Mouse (Mus musculus): ENCODE results near the gene Fam184a. TPM values are rescaled to one million over a fixed set of nuclear protein-coding genes. Genes with fewer than 3 reads are reported as not detected.

Gene Fam184a
- polyA plus RNA-seq (2015; fragmentation: Nextera tagmentation; extraction: Ambion mirVana): 5.7 and 7.2 TPM in 2 replicates

DNA sequence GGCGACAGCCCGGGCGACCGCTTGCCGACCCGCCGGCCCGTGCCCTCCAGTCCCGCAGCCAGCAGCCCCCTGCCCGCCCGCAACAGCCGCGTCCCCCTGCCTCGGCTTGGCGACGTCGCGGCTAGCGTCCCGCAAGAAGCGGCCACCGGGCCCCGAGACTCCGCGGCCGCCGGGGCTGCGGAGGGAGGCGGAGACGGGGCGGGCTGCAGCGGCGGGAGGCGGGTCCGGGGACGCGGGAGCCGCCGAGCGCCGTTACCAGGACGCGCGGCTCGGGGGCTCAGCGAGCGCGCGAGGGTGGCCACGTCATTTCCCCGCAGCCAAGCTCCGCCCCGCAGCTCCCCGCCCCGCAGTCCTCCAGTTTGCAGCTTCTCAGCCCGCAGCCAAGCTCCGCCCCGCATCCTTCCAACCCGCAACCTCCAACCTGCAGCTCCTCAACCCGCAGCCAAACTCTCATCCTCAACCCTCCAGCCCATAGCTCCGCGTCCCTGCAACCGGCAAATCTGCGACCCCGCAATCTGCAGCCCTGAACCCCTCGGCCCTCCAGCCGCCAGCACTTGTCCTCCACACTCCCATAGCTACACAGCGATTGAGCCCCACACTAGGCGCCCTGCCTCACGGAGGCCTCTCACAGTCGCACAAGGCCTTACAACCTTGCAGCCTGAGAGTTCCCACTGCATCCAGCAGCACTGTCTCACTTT is at the start of gene Fam184a:
Fam184a (minus strand) TSS at position 169 of the 698 bp plus-strand sequence.
- 0 out of 2 replicates have a peak within 1 kb of the TSS, but pooled peaks have one; percentile 13 for H3K27ac ChIP-seq
- 4% methylated on average over 70 of the region's 71 CpGs for WGBS
- H3K4me3 ChIP-seq (replicated peaks): peak within 1 kb of the TSS; percentile 83
- H3K4me1 ChIP-seq: peaks cover 23% of the 10 kb centered on the region; the same call in 1 of the 2 replicates
- peak; percentile 84 for ATAC-seq (replicated peaks; ENCODE audit: low FRiP score)
- no peaks in the 10 kb centered on the region; the same call in 1 of the 2 replicates for H3K27me3 ChIP-seq
- no peaks in the 10 kb centered on the region for H3K36me3 ChIP-seq
- peak within 1 kb of the TSS; percentile 72 for H3K9ac ChIP-seq
- no peaks in the 10 kb centered on the region for H3K9me3 ChIP-seq (replicated peaks)
- peak within 1 kb of the TSS; percentile 95 for H3K4me2 ChIP-seq

DNA sequence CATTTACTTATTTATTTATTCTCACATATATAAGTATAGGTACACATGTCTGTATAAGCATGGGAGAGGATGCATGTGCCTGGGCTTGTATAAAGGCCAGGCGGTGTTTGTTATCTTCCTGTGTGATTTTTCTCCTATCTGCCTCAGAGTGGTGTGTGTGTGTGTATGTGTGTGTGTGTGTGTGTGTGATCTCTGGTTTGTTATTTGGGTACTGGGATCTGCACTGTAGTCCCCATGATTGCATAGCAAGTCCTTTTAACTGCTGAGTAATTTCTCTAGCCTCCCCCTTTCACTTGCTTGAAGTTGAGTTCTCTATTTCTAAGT is 45.3 kb upstream of the Fam184a start:
- Histone ChIP-seq H3K9ac (no peak overlapping the region), H3K27ac (no peak overlapping the region)

DNA sequence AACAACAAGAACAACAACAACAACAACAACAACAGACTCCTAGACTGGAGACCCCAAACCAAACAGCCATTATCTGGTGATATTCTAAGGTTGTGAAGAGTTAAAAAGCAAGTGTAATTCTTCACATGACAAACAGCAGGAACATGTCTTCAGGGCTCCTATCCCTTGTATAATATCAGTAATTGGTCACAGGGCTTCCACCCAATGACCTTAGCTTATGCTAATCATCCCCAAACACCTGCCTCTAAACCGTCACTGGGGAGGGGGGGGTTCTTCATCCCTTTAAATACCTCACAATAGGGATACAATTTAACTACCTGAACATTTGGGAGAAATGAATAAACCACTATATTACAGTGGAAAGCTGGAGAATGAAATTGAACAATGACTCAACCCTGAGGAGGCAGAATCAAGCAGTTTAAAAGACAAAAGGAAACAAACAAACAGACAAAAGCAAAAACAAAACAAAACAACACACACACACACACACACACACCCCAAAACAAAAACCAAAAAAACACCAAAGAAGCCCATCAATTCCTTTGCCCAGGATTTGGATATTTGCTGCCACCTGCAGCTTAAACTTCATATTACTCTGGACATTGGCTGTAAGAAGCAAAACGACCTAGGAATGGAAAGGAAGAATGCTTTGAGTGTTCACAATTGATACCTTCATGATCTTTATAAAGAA is 44.8 kb upstream of the Fam184a start:
- no peaks in the 10 kb centered on the region for H3K9me3 ChIP-seq (replicated peaks)

More for the DNA sequence above, 45.3 kb upstream of the Fam184a start:
- Histone ChIP-seq H3K4me3 (replicated peaks) (no peak overlapping the region), H3K36me3 (no peaks in the 10 kb centered on the region), H3K4me2 (no peak overlapping the region), H3K4me1 (no peaks in the 10 kb centered on the region), H3K9me3 (replicated peaks) (no peaks in the 10 kb centered on the region), H3K27me3 (no peaks in the 10 kb centered on the region)
- ATAC-seq (replicated peaks; ENCODE audit: low FRiP score): no peak
- WGBS: 97% methylated on average over 1 of the region's 1 CpGs

DNA sequence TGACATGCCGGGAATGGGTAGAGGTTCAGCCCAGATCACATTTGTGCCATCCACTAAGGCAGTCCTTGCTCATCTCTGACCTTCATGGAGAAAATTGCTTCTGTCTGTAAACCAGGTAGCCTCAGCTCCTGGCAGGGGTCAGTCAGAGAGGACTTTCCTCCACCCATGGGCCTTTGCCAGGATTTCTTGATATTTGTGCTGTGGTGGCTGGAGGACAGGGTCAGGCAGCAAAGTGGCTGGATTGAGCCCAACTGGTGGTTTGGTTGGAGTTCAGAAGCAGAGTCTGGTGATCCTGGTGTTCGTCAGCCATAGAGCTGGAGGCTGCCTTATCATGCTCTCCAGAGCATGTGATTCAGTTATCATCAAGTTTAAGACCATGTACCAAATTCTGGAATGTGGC is 40.4 kb upstream of the Fam184a start:
- Histone ChIP-seq H3K27ac (no peak overlapping the region), H3K27me3 (no peaks in the 10 kb centered on the region), H3K9me3 (replicated peaks) (peaks cover 4% of the 10 kb centered on the region; the same call in 1 of the 2 replicates), H3K9ac (no peak overlapping the region), H3K4me2 (no peak overlapping the region), H3K4me3 (replicated peaks) (no peak overlapping the region), H3K4me1 (no peaks in the 10 kb centered on the region), H3K36me3 (no peaks in the 10 kb centered on the region)
- WGBS: 79% methylated on average over 2 of the region's 2 CpGs
- ATAC-seq (replicated peaks; ENCODE audit: low FRiP score): no peak

More for the DNA sequence above, 44.8 kb upstream of the Fam184a start:
- no peak for ATAC-seq (replicated peaks; ENCODE audit: low FRiP score)
- Histone ChIP-seq H3K36me3 (no peaks in the 10 kb centered on the region), H3K4me1 (no peaks in the 10 kb centered on the region), H3K27me3 (no peaks in the 10 kb centered on the region), H3K4me3 (replicated peaks) (no peak overlapping the region), H3K27ac (no peak overlapping the region), H3K9ac (no peak overlapping the region), H3K4me2 (no peak overlapping the region)
- WGBS: 12% methylated on average over 2 of the region's 2 CpGs

DNA sequence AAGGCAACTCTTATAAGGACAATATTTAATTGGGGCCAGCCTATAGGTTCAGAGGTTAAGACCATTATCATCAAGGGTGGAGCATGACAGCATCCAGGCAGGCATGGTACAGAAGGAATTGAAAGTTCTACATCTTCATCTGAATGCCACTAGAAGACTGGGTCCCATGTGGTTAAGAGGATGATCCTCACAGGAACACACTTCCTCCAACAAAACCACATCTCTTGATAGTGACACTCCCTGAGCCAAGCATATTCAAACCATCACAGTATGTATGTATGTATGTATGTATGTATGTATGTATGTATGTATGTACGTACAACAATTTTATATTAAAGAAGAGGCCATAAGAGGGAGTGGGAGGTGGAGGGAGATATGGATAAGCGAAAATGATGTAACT is 25.7 kb upstream of the Fam184a start:
- H3K4me1 ChIP-seq: peaks cover 6% of the 10 kb centered on the region; the same call in 1 of the 2 replicates
- H3K27ac ChIP-seq: no peak overlapping the region
- H3K4me2 ChIP-seq: no peak overlapping the region
- ATAC-seq (replicated peaks; ENCODE audit: low FRiP score): no peak
- H3K4me3 ChIP-seq (replicated peaks): no peak overlapping the region
- 93% methylated on average over 2 of the region's 2 CpGs for WGBS
- H3K9me3 ChIP-seq (replicated peaks): no peaks in the 10 kb centered on the region
- H3K27me3 ChIP-seq: no peaks in the 10 kb centered on the region
- no peaks in the 10 kb centered on the region for H3K36me3 ChIP-seq
- no peak overlapping the region for H3K9ac ChIP-seq

DNA sequence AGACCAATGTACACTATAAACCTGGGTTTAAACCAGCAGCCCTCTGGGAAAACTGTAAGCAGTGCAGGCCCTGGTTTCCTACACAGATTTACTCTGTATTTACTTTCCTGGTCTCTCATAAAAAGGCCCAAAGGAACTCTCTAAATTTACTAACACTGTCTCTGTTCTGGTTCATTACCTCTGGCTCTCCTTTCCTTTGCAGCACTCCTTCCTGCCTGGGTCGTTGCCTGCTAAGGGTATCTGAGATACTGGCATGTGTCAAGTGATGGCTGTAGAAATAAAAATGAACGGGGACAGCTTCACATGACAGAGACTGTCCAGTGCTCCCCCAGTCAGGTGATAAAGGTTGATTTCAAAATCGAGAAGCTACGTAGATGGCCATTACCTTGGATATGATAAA is 21.8 kb upstream of the Fam184a start:
- Histone ChIP-seq H3K4me1 (peaks cover 6% of the 10 kb centered on the region; the same call in 1 of the 2 replicates), H3K4me3 (replicated peaks) (no peak overlapping the region), H3K9me3 (replicated peaks) (no peaks in the 10 kb centered on the region), H3K27me3 (no peaks in the 10 kb centered on the region), H3K4me2 (no peak overlapping the region), H3K27ac (peak overlapping the region; percentile 43; the same call in 1 of the 2 replicates), H3K36me3 (no peaks in the 10 kb centered on the region), H3K9ac (no peak overlapping the region)
- ATAC-seq (replicated peaks; ENCODE audit: low FRiP score): peak; percentile 76; the same call in 1 of the 2 replicates
- WGBS: 48% methylated on average over 4 of the region's 4 CpGs

DNA sequence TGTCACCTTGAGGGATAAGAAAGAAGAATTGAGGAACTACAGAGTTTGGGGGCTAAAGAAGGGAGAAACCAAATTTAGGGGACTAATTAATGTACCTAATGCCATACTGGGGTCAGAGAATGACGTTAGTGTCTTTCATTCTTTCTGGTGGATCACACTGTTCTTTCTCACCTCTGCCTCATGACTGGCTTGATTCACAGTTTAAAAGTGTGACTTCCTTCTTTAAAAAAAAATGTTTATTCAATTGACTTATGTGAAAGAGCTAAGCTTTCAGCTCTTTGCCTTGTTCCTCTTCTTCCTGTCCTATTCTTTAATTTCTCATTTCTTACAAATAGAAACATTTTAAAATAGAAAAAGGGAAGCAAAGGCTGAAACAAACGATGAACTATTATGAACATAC is 20.6 kb upstream of the Fam184a start:
- peaks cover 6% of the 10 kb centered on the region; the same call in 1 of the 2 replicates for H3K4me1 ChIP-seq

DNA sequence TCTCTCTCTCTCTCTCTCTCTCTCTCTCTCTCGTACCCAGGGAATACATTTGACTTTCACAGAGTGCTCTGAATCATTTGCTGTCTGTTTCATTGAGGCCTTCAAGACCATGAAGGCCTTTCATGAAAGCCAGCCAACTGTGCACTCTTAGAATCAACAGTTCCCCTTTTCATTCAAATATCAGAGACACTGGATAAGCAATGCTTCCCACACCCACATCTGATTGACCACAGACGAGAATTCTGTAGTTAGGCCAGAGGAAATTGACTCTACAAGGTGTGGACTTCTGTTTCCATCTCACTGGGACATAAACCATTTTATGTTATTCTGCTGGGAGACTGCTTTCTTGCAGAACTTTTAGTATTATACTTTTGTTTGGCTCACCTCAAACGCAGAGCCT is 17.8 kb upstream of the Fam184a start:
- Histone ChIP-seq H3K27ac (no peak overlapping the region), H3K27me3 (no peaks in the 10 kb centered on the region), H3K4me2 (no peak overlapping the region), H3K9me3 (replicated peaks) (no peaks in the 10 kb centered on the region), H3K4me3 (replicated peaks) (no peak overlapping the region), H3K36me3 (no peaks in the 10 kb centered on the region), H3K9ac (no peak overlapping the region), H3K4me1 (peaks cover 6% of the 10 kb centered on the region; the same call in 1 of the 2 replicates)
- no peak for ATAC-seq (replicated peaks; ENCODE audit: low FRiP score)
- WGBS: 71% methylated on average over 3 of the region's 3 CpGs

More for the DNA sequence above, 20.6 kb upstream of the Fam184a start:
- Histone ChIP-seq H3K9ac (no peak overlapping the region), H3K27me3 (no peaks in the 10 kb centered on the region), H3K4me2 (no peak overlapping the region), H3K36me3 (no peaks in the 10 kb centered on the region), H3K27ac (no peak overlapping the region), H3K9me3 (replicated peaks) (no peaks in the 10 kb centered on the region), H3K4me3 (replicated peaks) (no peak overlapping the region)
- 66% methylated on average over 2 of the region's 2 CpGs for WGBS
- no peak for ATAC-seq (replicated peaks; ENCODE audit: low FRiP score)

DNA sequence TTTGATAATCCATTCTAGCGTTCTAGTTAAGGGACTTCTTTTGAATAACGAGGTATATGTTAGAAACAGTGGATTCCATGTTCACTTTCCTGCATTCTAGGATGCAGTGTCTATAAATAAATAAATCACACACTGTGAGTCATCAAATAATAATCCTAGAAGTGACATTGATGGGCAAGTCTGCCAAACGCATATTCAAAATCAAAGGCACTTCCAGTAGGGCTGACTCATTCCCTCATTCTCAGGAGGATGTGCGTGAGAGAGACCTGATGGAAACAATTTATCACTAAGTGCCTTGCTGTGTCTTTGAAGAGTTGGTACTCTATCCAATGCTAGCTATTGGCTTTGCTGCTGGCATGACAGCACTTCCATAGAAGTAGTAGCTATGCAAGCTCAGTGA is 14.5 kb upstream of the Fam184a start:
- Histone ChIP-seq H3K4me1 (no peaks in the 10 kb centered on the region), H3K4me3 (replicated peaks) (no peak overlapping the region), H3K27me3 (no peaks in the 10 kb centered on the region), H3K9me3 (replicated peaks) (no peaks in the 10 kb centered on the region), H3K4me2 (no peak overlapping the region), H3K36me3 (no peaks in the 10 kb centered on the region), H3K27ac (no peak overlapping the region), H3K9ac (no peak overlapping the region)
- no peak for ATAC-seq (replicated peaks; ENCODE audit: low FRiP score)
- WGBS: 86% methylated on average over 4 of the region's 4 CpGs

DNA sequence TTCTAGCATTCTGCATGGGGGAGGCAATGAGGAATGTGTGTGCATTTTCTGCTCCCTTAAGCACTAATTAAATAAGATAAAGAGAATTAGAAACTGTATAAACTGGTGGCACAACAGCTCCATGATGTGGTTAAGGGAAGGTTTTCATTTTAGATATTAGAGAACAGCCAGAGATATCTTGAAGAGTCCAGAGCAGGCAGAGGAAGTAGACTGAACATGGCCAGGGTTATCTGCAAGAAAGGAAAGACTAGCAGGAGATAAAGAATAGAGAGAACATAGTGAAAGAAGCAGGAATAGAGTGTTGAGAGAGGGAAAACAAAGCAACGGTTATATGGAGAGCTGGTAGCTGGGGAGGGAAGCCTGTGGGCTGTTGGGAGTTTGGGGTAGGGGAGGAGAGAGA is 1.8 kb upstream of the Fam184a start:
- no peaks in the 10 kb centered on the region for H3K36me3 ChIP-seq
- no peaks in the 10 kb centered on the region; the same call in 1 of the 2 replicates for H3K27me3 ChIP-seq
- H3K4me3 ChIP-seq (replicated peaks): no peak overlapping the region
- WGBS: 85% methylated on average over 1 of the region's 1 CpGs
- H3K4me1 ChIP-seq: peaks cover 23% of the 10 kb centered on the region; the same call in 1 of the 2 replicates
- no peak overlapping the region for H3K4me2 ChIP-seq
- H3K9me3 ChIP-seq (replicated peaks): no peaks in the 10 kb centered on the region
- no peak for ATAC-seq (replicated peaks; ENCODE audit: low FRiP score)
- H3K9ac ChIP-seq: no peak overlapping the region
- no peak overlapping the region for H3K27ac ChIP-seq

DNA sequence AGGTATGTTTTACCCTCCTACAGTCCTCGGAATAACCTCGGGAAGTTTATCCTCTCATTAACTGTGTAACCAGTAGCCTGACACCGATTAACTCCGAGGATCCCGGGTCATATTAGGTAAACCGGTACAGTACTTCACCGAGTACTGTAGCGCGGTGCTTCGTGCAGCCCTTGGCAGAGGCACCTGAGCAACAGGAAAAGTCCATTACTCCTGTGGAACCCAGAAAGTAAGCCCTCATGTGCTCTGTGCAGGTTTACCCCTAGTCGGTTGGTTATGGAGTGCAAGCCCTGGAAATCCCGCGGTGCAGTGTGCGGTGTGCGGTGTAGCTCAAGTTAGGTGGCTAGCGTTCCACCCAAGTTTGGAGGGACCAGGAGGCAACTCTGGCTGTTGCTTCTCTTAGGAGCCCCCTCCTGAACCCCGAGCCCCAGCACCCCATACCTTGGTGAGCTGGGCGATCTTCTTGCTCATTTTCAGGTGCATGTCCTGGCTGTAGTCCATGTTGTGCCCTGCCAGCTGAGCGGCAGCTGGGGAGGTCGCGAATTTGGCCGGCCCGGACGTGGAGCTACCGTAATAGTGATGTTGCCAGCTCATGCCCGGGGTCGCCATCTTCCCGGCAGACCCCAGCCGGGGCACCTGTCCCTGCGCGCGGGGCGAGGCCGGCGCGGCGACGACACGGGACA is 508 bp downstream of the Fam184a start:
- H3K9me3 ChIP-seq (replicated peaks): no peaks in the 10 kb centered on the region
- H3K4me2 ChIP-seq: peak overlapping the region; percentile 95
- H3K4me1 ChIP-seq: peaks cover 23% of the 10 kb centered on the region; the same call in 1 of the 2 replicates
- H3K27me3 ChIP-seq: no peaks in the 10 kb centered on the region; the same call in 1 of the 2 replicates
- peak; percentile 50 for ATAC-seq (replicated peaks; ENCODE audit: low FRiP score)
- H3K9ac ChIP-seq: peak overlapping the region; percentile 72
- no peak overlapping the region for H3K27ac ChIP-seq
- peak overlapping the region; percentile 83 for H3K4me3 ChIP-seq (replicated peaks)
- H3K36me3 ChIP-seq: no peaks in the 10 kb centered on the region
- 6% methylated on average over 39 of the region's 39 CpGs for WGBS

DNA sequence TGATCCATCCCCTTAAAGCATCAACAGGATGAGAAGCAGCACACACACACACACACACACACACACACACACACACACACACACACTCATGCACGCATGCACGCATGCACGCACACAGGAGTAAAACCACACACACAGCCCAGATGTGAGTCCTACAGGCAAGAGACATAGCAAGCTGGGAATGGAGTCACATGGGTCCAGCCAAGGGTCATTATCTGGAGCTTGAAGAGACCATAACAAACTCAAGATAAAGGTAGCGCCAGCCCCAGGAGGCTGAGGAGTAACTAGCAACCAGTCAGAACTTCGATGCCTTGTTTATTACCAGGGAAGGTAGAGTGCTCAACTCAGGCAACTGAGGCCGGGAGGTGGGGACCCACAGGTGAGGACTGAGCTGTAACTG is 4.9 kb downstream of the Fam184a start:
- Histone ChIP-seq H3K4me3 (replicated peaks) (no peak overlapping the region), H3K36me3 (no peaks in the 10 kb centered on the region), H3K4me1 (peaks cover 19% of the 10 kb centered on the region; the same call in 1 of the 2 replicates), H3K27ac (no peak overlapping the region), H3K27me3 (no peaks in the 10 kb centered on the region), H3K9me3 (replicated peaks) (no peaks in the 10 kb centered on the region), H3K9ac (no peak overlapping the region), H3K4me2 (no peak overlapping the region)
- WGBS: 91% methylated on average over 6 of the region's 6 CpGs
- no peak for ATAC-seq (replicated peaks; ENCODE audit: low FRiP score)

Measured in kidney, embryonic 15.5 days (tissue).